Mouse (Mus musculus) heart, adult 11 months (tissue): Measurements from ENCODE around the gene Efcab9.

Experiments
- DNase-seq: peaks from one replicate; pipeline ENCODE4 v3.0.0; 2022

Gene Efcab9

GRCm38 (mm10) chr11:32535646-32536045 is 3.8 kb upstream of the Efcab9 start:
- DNase-seq = no peak

GRCm38 (mm10) chr11:32534453-32535075 is 2.7 kb upstream of the Efcab9 start:
- peak; percentile 95 for DNase-seq

GRCm38 (mm10) chr11:32533482-32534261 is 1.8 kb upstream of the Efcab9 start:
- peak; percentile 98 for DNase-seq

GRCm38 (mm10) chr11:32532765-32533481 is 1.0 kb upstream of the Efcab9 start, which contains the start of gene Stk10:
TSS of gene Stk10 (plus strand) at chr11:32533305.
- peak; percentile 99 for DNase-seq

GRCm38 (mm10) chr11:32530151-32530550 is 1.7 kb downstream of the Efcab9 start:
- peak; percentile 86 for DNase-seq

GRCm38 (mm10) chr11:32527006-32527405 is 4.9 kb downstream of the Efcab9 start:
- DNase-seq = peak; percentile 57

- peak; percentile 85 for DNase-seq
These were observed 7.6 kb downstream of the Efcab9 start for GRCm38 (mm10) chr11:32524122-32524920.

- DNase-seq = peak; percentile 63
These were observed 10.6 kb downstream of the Efcab9 start for GRCm38 (mm10) chr11:32521246-32521645.

- peak; percentile 60 for DNase-seq
These were observed 12.5 kb downstream of the Efcab9 start for GRCm38 (mm10) chr11:32519354-32519753.

- peak; percentile 82 for DNase-seq
These were observed 13.1 kb downstream of the Efcab9 start for GRCm38 (mm10) chr11:32518770-32519169.

- DNase-seq = peak; percentile 88
These were observed 14.8 kb downstream of the Efcab9 start for GRCm38 (mm10) chr11:32516916-32517712.

GRCm38 (mm10) chr11:32516091-32516490 is 15.8 kb downstream of the Efcab9 start:
- DNase-seq = peak; percentile 83

GRCm38 (mm10) chr11:32514853-32515252 is 17.0 kb downstream of the Efcab9 start:
- DNase-seq = peak; percentile 11

GRCm38 (mm10) chr11:32510930-32511329 is 21.0 kb downstream of the Efcab9 start:
- peak; percentile 45 for DNase-seq

GRCm38 (mm10) chr11:32505091-32505739 is 26.7 kb downstream of the Efcab9 start:
- DNase-seq = peak; percentile 83

GRCm38 (mm10) chr11:32503711-32504110 is 28.2 kb downstream of the Efcab9 start:
- DNase-seq = peak; percentile 79

GRCm38 (mm10) chr11:32499931-32500330 is 31.9 kb downstream of the Efcab9 start:
- peak; percentile 68 for DNase-seq

GRCm38 (mm10) chr11:32498757-32499535 is 32.9 kb downstream of the Efcab9 start:
- DNase-seq = peak; percentile 64

- no peak for DNase-seq
These were observed 36.6 kb downstream of the Efcab9 start for GRCm38 (mm10) chr11:32495283-32495682.

- peak; percentile 84 for DNase-seq
These were observed 38.6 kb downstream of the Efcab9 start for GRCm38 (mm10) chr11:32493312-32493711.
